Mouse (Mus musculus): Measurements from ENCODE around the gene Uggt1. TPM values are rescaled to one million over a fixed set of nuclear protein-coding genes. Genes with fewer than 3 reads are reported as not detected.

Gene Uggt1
- 29.1 and 33.6 TPM in 2 replicates for polyA plus RNA-seq (2015; fragmentation: Nextera tagmentation; extraction: Ambion mirVana)

GRCm38 (mm10) chr1:36244058-36244827 is at the start of gene Uggt1:
Uggt1 (minus strand) TSS chr1:36244720.
- H3K9me3 ChIP-seq (ENCODE audit: low read length), result no peaks in the 10 kb centered on the region
- H3K4me2 ChIP-seq (replicated peaks; ENCODE audit: low read depth, low read length), result peak within 1 kb of the TSS; percentile 91
- DNase-seq (ENCODE audit: low spot score) (peak; percentile 98), ATAC-seq (peak; percentile 99)
- 3% methylated on average over 49 of the region's 49 CpGs for WGBS
- no peaks in the 10 kb centered on the region for H3K36me3 ChIP-seq (ENCODE audit: insufficient read depth, low read length)
- H3K4me3 ChIP-seq (ENCODE audit: low read depth, low read length), result peak within 1 kb of the TSS; percentile 92
- TF ChIP-seq EP300 (IDR thresholded peaks at IDR 0.05) (no peak), CTCF (IDR thresholded peaks at IDR 0.05) (no peak)
- H3K9ac ChIP-seq (replicated peaks; ENCODE audit: low read depth), result peak within 1 kb of the TSS; percentile 87
- no peaks in the 10 kb centered on the region for H3K27me3 ChIP-seq (replicated peaks; ENCODE audit: insufficient read depth, low read length)
- H3K27ac ChIP-seq (ENCODE audit: low read length), result peak within 1 kb of the TSS; percentile 82
- 0 out of 2 replicates have a peak, but pooled peaks cover 5% of the 10 kb centered on the region for H3K4me1 ChIP-seq (ENCODE audit: insufficient read depth, low read depth, low read length)

DNA sequence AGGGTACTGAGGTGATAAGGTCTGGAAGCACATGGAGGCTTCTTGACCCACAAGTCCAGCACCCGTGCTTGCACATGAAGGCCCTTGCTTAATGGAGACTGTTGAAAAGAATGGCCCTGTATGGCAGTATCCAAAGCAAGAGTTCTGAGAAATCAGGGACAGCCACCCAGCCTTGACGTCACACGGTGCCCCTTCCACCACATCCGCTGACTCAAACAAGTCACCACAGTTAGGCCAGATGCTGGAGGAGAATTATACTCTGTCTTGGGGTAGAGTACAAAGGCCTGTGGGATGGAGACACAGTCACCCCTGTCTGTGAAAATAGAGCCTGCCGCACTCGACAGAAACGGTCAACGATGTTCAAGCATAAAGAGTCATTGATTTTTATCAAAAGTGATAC is 49.0 kb upstream of the Uggt1 start:
- Histone ChIP-seq H3K27me3 (replicated peaks; ENCODE audit: insufficient read depth, low read length) (no peaks in the 10 kb centered on the region), H3K4me2 (replicated peaks; ENCODE audit: low read depth, low read length) (no peak overlapping the region), H3K9me3 (ENCODE audit: low read length) (no peaks in the 10 kb centered on the region), H3K4me1 (ENCODE audit: insufficient read depth, low read depth, low read length) (no peaks in the 10 kb centered on the region), H3K4me3 (ENCODE audit: low read depth, low read length) (no peak overlapping the region), H3K27ac (ENCODE audit: low read length) (no peak overlapping the region), H3K36me3 (ENCODE audit: insufficient read depth, low read length) (no peaks in the 10 kb centered on the region), H3K9ac (replicated peaks; ENCODE audit: low read depth) (no peak overlapping the region)
- ATAC-seq (no peak), DNase-seq (ENCODE audit: low spot score) (no peak)
- 88% methylated on average over 8 of the region's 8 CpGs for WGBS
- no peak for TF ChIP-seq EP300 (IDR thresholded peaks at IDR 0.05)
- TF ChIP-seq CTCF (IDR thresholded peaks at IDR 0.05), result no peak

GRCm38 (mm10) chr1:36281849-36282248 is 37.3 kb upstream of the Uggt1 start:
- no peak for ATAC-seq
- H3K4me2 ChIP-seq (replicated peaks; ENCODE audit: low read depth, low read length), result no peak overlapping the region
- H3K9me3 ChIP-seq (ENCODE audit: low read length), result no peaks in the 10 kb centered on the region
- TF ChIP-seq CTCF (IDR thresholded peaks at IDR 0.05), result no peak
- DNase-seq (ENCODE audit: low spot score), result no peak
- no peak overlapping the region for H3K27ac ChIP-seq (ENCODE audit: low read length)
- no peak overlapping the region for H3K9ac ChIP-seq (replicated peaks; ENCODE audit: low read depth)
- H3K4me3 ChIP-seq (ENCODE audit: low read depth, low read length), result no peak overlapping the region
- H3K4me1 ChIP-seq (ENCODE audit: insufficient read depth, low read depth, low read length), result no peaks in the 10 kb centered on the region
- 75% methylated on average over 6 of the region's 6 CpGs for WGBS
- no peaks in the 10 kb centered on the region for H3K27me3 ChIP-seq (replicated peaks; ENCODE audit: insufficient read depth, low read length)
- H3K36me3 ChIP-seq (ENCODE audit: insufficient read depth, low read length), result no peaks in the 10 kb centered on the region

DNA sequence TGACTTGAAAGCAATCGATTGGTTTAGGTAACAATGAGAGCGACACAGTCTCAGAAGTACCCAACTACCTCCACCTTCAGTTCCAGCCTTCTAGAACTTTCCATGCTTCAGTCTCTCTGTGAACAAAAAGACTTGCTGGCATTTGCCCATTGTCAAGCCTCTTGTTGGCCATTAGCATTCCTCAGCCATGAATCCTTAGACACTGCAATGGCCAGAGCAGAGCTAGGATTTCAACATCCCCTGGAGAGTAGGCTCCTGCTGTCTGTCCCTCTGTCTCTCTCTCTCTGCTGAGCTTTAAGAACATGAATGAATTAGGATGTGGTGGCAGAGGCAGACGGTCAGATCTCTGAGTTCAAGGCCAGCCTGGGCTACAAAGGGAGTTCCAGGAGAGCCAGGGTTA is 36.4 kb upstream of the Uggt1 start:
- ATAC-seq, result no peak
- Histone ChIP-seq H3K36me3 (ENCODE audit: insufficient read depth, low read length) (no peaks in the 10 kb centered on the region), H3K27me3 (replicated peaks; ENCODE audit: insufficient read depth, low read length) (no peaks in the 10 kb centered on the region), H3K27ac (ENCODE audit: low read length) (no peak overlapping the region), H3K4me2 (replicated peaks; ENCODE audit: low read depth, low read length) (no peak overlapping the region), H3K9me3 (ENCODE audit: low read length) (no peaks in the 10 kb centered on the region), H3K9ac (replicated peaks; ENCODE audit: low read depth) (no peak overlapping the region), H3K4me3 (ENCODE audit: low read depth, low read length) (no peak overlapping the region), H3K4me1 (ENCODE audit: insufficient read depth, low read depth, low read length) (no peaks in the 10 kb centered on the region)
- no peak for DNase-seq (ENCODE audit: low spot score)
- 81% methylated on average over 3 of the region's 3 CpGs for WGBS
- TF ChIP-seq EP300 (IDR thresholded peaks at IDR 0.05), result no peak
- TF ChIP-seq CTCF (IDR thresholded peaks at IDR 0.05), result no peak

- WGBS, result 11% methylated on average over 3 of the region's 3 CpGs
- no peaks in the 10 kb centered on the region for H3K36me3 ChIP-seq (ENCODE audit: insufficient read depth, low read length)
- TF ChIP-seq CTCF (IDR thresholded peaks at IDR 0.05) (peak; percentile 89), EP300 (IDR thresholded peaks at IDR 0.05) (no peak)
- no peaks in the 10 kb centered on the region for H3K4me1 ChIP-seq (ENCODE audit: insufficient read depth, low read depth, low read length)
- H3K4me3 ChIP-seq (ENCODE audit: low read depth, low read length), result no peak overlapping the region
- peak; percentile 54; the same call in 1 of the 2 replicates for ATAC-seq
- no peak overlapping the region for H3K9ac ChIP-seq (replicated peaks; ENCODE audit: low read depth)
- H3K27ac ChIP-seq (ENCODE audit: low read length), result no peak overlapping the region
- DNase-seq (ENCODE audit: low spot score), result peak; percentile 87
- H3K9me3 ChIP-seq (ENCODE audit: low read length), result no peaks in the 10 kb centered on the region
- no peak overlapping the region for H3K4me2 ChIP-seq (replicated peaks; ENCODE audit: low read depth, low read length)
- H3K27me3 ChIP-seq (replicated peaks; ENCODE audit: insufficient read depth, low read length), result no peaks in the 10 kb centered on the region
Measured at GRCm38 (mm10) chr1:36279202-36279601, 34.7 kb upstream of the Uggt1 start.

GRCm38 (mm10) chr1:36277267-36278060 is 32.9 kb upstream of the Uggt1 start:
- H3K27me3 ChIP-seq (replicated peaks; ENCODE audit: insufficient read depth, low read length), result no peaks in the 10 kb centered on the region
- H3K4me1 ChIP-seq (ENCODE audit: insufficient read depth, low read depth, low read length), result 0 out of 2 replicates have a peak, but pooled peaks cover 4% of the 10 kb centered on the region
- no peak overlapping the region for H3K4me3 ChIP-seq (ENCODE audit: low read depth, low read length)
- no peak overlapping the region for H3K9ac ChIP-seq (replicated peaks; ENCODE audit: low read depth)
- WGBS, result 20% methylated on average over 7 of the region's 7 CpGs
- TF ChIP-seq CTCF (IDR thresholded peaks at IDR 0.05) (peak; percentile 96), EP300 (IDR thresholded peaks at IDR 0.05) (no peak)
- no peak overlapping the region for H3K4me2 ChIP-seq (replicated peaks; ENCODE audit: low read depth, low read length)
- DNase-seq (ENCODE audit: low spot score) (peak; percentile 65), ATAC-seq (peak; percentile 13; the same call in 1 of the 2 replicates)
- H3K36me3 ChIP-seq (ENCODE audit: insufficient read depth, low read length), result no peaks in the 10 kb centered on the region
- no peaks in the 10 kb centered on the region for H3K9me3 ChIP-seq (ENCODE audit: low read length)
- no peak overlapping the region for H3K27ac ChIP-seq (ENCODE audit: low read length)

Measured in lung, postnatal 0 days (tissue).